Mouse (Mus musculus) spleen, adult 2 months (tissue): ENCODE data around the gene Pigl. TPM values are rescaled to one million over a fixed set of nuclear protein-coding genes. Genes with fewer than 3 reads are reported as not detected.

Experiments used
- DNase-seq, 2 experiments: peaks; one replicate each; pipeline versions ENCODE4 v3.0.0 to v3.0.0-alpha.2; 2012 to 2021; ENCODE audit warnings: low spot score in 2 of 2, low read depth in 1 of 2
- H3K27ac ChIP-seq: fragments of 200-500 bp; 2 replicates; pipeline ENCODE4 v1.5.1; 2012; ENCODE audit warnings: low read length, inconsistent platforms; ENCODE audit not compliant: insufficient read depth
- H3K27me3 ChIP-seq: fragments of 200-500 bp; 2 replicates; pipeline ENCODE4 v1.6.1; 2012; ENCODE audit warnings: mild to moderate bottlenecking, moderate library complexity, low read length, inconsistent platforms; ENCODE audit not compliant: control insufficient read depth, insufficient read depth
- H3K36me3 ChIP-seq: fragments of 200-500 bp; 2 replicates; pipeline ENCODE4 v1.6.1; 2012; ENCODE audit warnings: mild to moderate bottlenecking, low read length, inconsistent platforms; ENCODE audit not compliant: control insufficient read depth, insufficient read depth
- H3K4me1 ChIP-seq: fragments of 200-500 bp; 2 replicates; pipeline ENCODE4 v1.6.1; 2011; ENCODE audit warnings: inconsistent platforms; ENCODE audit not compliant: control insufficient read depth, insufficient read depth, insufficient read length
- H3K4me3 ChIP-seq: fragments of 200-500 bp; 2 replicates; pipeline ENCODE4 v1.5.1; 2011; ENCODE audit warnings: mild to moderate bottlenecking, inconsistent platforms; ENCODE audit not compliant: insufficient read depth, insufficient read length; ENCODE audit errors: extremely low read depth
- CTCF ChIP-seq: fragments of 200-500 bp; IDR thresholded peaks from 2 replicates; pipeline ENCODE4 v1.5.1; 2011; ENCODE audit warnings: mild to moderate bottlenecking, inconsistent platforms; ENCODE audit not compliant: insufficient read depth, insufficient read length, insufficient replicate concordance; ENCODE audit errors: extremely low read depth
- POLR2A ChIP-seq: fragments of 200-500 bp; IDR thresholded peaks from 2 replicates; pipeline ENCODE4 v1.6.1; 2011; ENCODE audit warnings: low read depth, low read length, inconsistent platforms
- WGBS: fragments of 180-500 bp; shearing (Covaris S2); methylation state at CpG from one replicate; pipeline ENCODE4 v1.1.7; 2018; 5-methylcytosine and 5-hydroxymethylcytosine counted together
- polyA plus RNA-seq: library from polyadenylated mRNA; depleted of rRNA; stranded (reverse); fragments of >200 nt; gene quantifications from 2 replicates; pipeline ENCODE4 v1.2.3, GENCODE M21; 2012

Gene Pigl
- polyA plus RNA-seq, 1 experiment, result 4.5 TPM

DNA sequence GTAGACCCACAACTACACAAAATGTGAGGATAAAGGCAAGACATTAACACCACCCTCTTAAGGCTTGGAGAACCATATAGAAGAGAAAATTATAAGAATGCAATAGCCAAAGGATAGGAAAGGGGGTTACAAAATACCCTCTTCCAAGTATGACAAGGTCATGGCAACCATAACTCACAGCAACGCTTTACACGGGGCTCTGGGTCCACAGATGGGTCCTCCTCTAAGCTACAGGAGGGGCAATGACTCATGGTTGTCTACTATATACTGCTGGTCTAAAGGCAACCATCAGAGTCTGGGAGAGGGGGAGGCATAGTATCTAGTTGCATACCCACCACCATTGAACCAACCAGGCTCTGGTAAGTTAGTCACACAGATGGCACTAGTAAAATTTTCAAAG, 26.0 kb upstream of the Pigl start:
- Histone ChIP-seq H3K36me3 (peaks cover 20% of the 10 kb centered on the region), H3K27me3 (no peaks in the 10 kb centered on the region), H3K4me3 (no peak overlapping the region), H3K27ac (no peak overlapping the region), H3K4me1 (no peaks in the 10 kb centered on the region)
- no peak for TF ChIP-seq POLR2A
- no peak for TF ChIP-seq CTCF
- DNase-seq, result no peak
- 97% methylated on average over 2 of the region's 2 CpGs for WGBS

- H3K36me3 ChIP-seq, result peaks cover 7% of the 10 kb centered on the region
- H3K4me1 ChIP-seq, result no peaks in the 10 kb centered on the region
- no peak for DNase-seq
- no peaks in the 10 kb centered on the region for H3K27me3 ChIP-seq
- TF ChIP-seq POLR2A, result no peak
- TF ChIP-seq CTCF, result no peak
- 96% methylated on average over 9 of the region's 9 CpGs for WGBS
- H3K4me3 ChIP-seq, result no peak overlapping the region
- H3K27ac ChIP-seq, result no peak overlapping the region
Observed at GRCm38 (mm10) chr11:62440670-62441315, 17.5 kb upstream of the Pigl start.

DNA sequence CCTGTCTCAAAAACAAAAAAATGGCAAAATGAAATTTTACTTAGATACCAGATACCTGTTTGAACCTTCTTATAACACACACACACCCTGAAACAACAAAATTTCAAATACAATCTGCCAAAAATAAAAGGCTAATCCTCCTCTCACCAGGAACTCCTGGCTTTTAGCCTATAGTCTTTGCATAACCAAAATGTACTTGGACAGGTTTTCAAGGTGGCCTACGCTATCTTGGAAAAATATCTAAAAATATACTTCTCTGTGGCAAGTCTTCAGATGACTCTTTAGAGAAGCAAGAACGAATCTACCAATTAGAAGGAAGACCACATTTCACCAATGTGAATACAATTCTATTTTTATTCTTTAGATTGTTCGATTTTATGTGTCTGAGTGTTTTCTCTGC, 12.5 kb upstream of the Pigl start:
- 84% methylated on average over 3 of the region's 3 CpGs for WGBS
- no peaks in the 10 kb centered on the region; the same call in 1 of the 2 replicates for H3K36me3 ChIP-seq
- DNase-seq, result no peak

DNA sequence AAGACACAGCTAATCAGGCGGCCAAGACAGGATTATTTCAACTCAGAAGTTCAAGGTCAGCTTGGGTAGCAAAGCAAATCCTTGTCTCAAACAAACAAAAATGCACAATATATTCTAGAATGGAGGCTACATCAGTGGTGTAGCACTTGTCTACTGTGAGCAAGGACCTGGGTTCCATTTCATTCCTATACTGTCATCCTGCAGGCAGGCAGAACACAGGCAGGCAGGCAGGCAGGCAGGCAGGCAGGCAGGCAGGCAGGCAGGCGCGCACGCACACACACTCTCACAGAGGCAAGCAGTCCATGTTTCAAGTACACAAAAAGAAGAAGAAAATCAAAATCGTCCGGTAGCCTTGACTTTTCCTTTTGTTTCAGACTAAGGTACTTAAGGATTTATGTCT, 9.3 kb upstream of the Pigl start:
- Histone ChIP-seq H3K27ac (no peak overlapping the region), H3K27me3 (no peaks in the 10 kb centered on the region), H3K4me1 (no peaks in the 10 kb centered on the region; the same call in none of the 2 replicates), H3K36me3 (no peaks in the 10 kb centered on the region; the same call in 1 of the 2 replicates), H3K4me3 (no peak overlapping the region)
- TF ChIP-seq POLR2A, result no peak
- TF ChIP-seq CTCF, result no peak
- no peak for DNase-seq
- 90% methylated on average over 6 of the region's 6 CpGs for WGBS

More for the DNA sequence above, 12.5 kb upstream of the Pigl start:
- Histone ChIP-seq H3K4me3 (no peak overlapping the region), H3K27me3 (no peaks in the 10 kb centered on the region), H3K4me1 (no peaks in the 10 kb centered on the region; the same call in none of the 2 replicates), H3K27ac (no peak overlapping the region)
- no peak for TF ChIP-seq POLR2A
- no peak for TF ChIP-seq CTCF

DNA sequence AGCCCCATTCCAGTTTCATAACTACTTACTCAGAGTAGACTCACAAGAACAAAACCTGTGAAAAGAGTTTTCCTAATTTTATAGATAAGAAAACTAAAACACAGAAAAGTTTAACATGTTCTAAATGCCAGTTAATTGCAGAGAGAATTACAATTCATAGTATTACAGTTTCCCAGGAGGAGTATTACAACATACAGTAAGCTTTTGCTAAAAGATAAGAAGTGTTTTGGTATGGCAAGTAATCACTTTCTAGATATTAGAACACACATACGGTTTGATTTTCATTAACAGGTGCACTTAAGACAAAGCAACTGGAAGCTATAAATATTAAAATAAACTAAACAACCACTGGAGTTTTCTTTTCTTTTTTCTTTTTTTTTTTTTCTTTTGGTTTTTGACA, 3.1 kb upstream of the Pigl start:
- TF ChIP-seq POLR2A, result no peak
- no peak for TF ChIP-seq CTCF
- H3K27ac ChIP-seq, result no peak overlapping the region
- H3K4me3 ChIP-seq, result no peak overlapping the region

GRCm38 (mm10) chr11:62456021-62456482, 2.2 kb upstream of the Pigl start:
- Histone ChIP-seq H3K4me1 (no peaks in the 10 kb centered on the region; the same call in none of the 2 replicates), H3K27ac (no peak overlapping the region), H3K27me3 (no peaks in the 10 kb centered on the region), H3K4me3 (peak overlapping the region; percentile 35; the same call in 1 of the 2 replicates), H3K36me3 (no peaks in the 10 kb centered on the region)
- 6% methylated on average over 3 of the region's 3 CpGs for whole genome bisulfite sequencing
- DNase-seq, result no peak
- no peak for TF ChIP-seq POLR2A
- TF ChIP-seq CTCF, result no peak

More for the DNA sequence above, 3.1 kb upstream of the Pigl start:
- Histone ChIP-seq H3K4me1 (no peaks in the 10 kb centered on the region; the same call in none of the 2 replicates), H3K27me3 (no peaks in the 10 kb centered on the region), H3K36me3 (no peaks in the 10 kb centered on the region)
- WGBS, result 64% methylated on average over 1 of the region's 1 CpGs
- DNase-seq, result no peak

DNA sequence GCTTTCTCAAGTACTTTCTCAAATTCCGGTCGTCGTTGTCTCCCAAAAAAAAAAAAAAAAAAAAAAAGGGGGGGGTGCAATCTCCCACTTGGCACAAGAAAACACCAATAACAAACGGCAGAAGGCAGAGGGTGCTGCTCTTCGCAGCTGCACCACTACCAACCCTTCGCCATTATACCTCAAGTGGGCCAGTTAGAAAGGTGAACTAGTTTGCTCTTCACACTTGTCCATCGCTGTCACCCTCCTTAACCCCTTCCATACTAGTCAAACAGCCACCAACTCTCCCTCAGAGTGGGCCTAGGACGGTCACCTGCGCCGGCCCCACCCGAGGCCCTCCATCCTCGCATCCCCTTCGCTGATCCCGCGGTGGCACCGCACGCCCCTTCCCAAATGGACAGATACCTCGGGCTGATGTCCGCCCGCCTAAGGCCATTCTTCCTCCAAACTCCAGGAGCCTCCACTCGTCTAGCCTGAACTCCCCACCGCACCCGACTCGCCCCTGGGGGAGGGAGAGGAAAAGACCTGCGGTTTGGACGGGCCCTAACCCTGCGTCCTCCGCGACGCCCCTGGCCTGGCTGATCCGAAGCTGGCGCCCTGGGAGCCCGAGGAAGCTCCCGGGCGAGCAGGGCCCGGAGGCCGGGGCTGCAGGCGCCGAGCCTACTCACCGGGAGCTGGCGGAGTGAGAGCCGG, 1.6 kb upstream of the Pigl start:
- no peaks in the 10 kb centered on the region; the same call in none of the 2 replicates for H3K4me1 ChIP-seq
- under 1% methylated on average over 42 of the region's 42 CpGs for WGBS
- no peaks in the 10 kb centered on the region for H3K27me3 ChIP-seq
- peak overlapping the region; percentile 99 for H3K27ac ChIP-seq
- H3K4me3 ChIP-seq, result peak overlapping the region; percentile 93
- DNase-seq, result peak; percentile 21 to 32
- H3K36me3 ChIP-seq, result no peaks in the 10 kb centered on the region
- TF ChIP-seq POLR2A, result 0 out of 2 replicates have a peak, but pooled peaks have one; percentile 6
- TF ChIP-seq CTCF, result no peak
